Mouse (Mus musculus) Patski (cell line): ENCODE results near the gene Acvr1b. TPM values are rescaled to one million over a fixed set of nuclear protein-coding genes. Genes with fewer than 3 reads are reported as not detected.
A peak's percentile ranks its signal among the peaks of the same experiment; 100 is the strongest.

Source experiments
- ATAC-seq: fragments of 100-300 bp; one replicate; pipeline ENCODE4 v1.8.0; 2021
- CTCF ChIA-PET: fragments of 350-600 bp; sonication (Branson Sonifier 250); formaldehyde crosslinking; loops from one replicate; lab custom pipeline; 2022; ENCODE audit warnings: inconsistent platforms; lab: Charles Lee
- POLR2A ChIA-PET: fragments of 350-600 bp; sonication (Branson Sonifier 250); formaldehyde crosslinking; loops from one replicate; lab custom pipeline; 2022; ENCODE audit warnings: antibody characterized with exemption, inconsistent platforms; lab: Charles Lee
- DNase-seq: peaks from one replicate; pipeline ENCODE4 v3.0.0-alpha.2; 2011; ENCODE audit warnings: low read depth, low spot score
- H3K27me3 ChIP-seq: fragments of 371-371 bp; one replicate; pipeline ENCODE4 v1.5.1; 2021
- CTCF ChIP-seq: fragments of 100-300 bp; IDR thresholded peaks from one replicate; pipeline ENCODE4 v1.5.1; 2021
- in situ Hi-C: fragments of 300-500 bp; cut with MboI; formaldehyde crosslinking; loops from 3 replicates; pipeline ENCODE4 v1.11.1; 2018; ENCODE audit warnings: low pct_unique_long_range_greater_than_20kb, mixed read lengths
- polyA plus RNA-seq: library from polyadenylated mRNA; unstranded; gene quantifications from one replicate; pipeline ENCODE4 v1.2.3, GENCODE M21; 2021

Acvr1b gene
- polyA plus RNA-seq, 1 experiment from 2014 or later: 31.1 TPM

- in situ Hi-C loops: no loop called here
- POLR2A ChIA-PET: no interaction called here
- TF ChIP-seq CTCF: no peak
- CTCF ChIA-PET: interaction anchor here (1.0 kb wide), 1 partner anchor 26 kb away, joined by 3 read pairs; no protein-coding TSS in a partner anchor
- no peak for ATAC-seq
- DNase-seq: no peak
- H3K27me3 ChIP-seq: no peaks in the 10 kb centered on the region
Observed at GRCm38 (mm10) chr15:101172016-101172415, 1.9 kb upstream of the Acvr1b start.

- ChIA-PET CTCF (interaction anchor here (1.6 kb wide), 1 partner anchor 24 kb away, joined by 4 read pairs; no protein-coding TSS in a partner anchor), POLR2A (interaction anchor here (0.7 to 1.2 kb wide), 3 partner anchors 27 to 413 kb away, joined by 3 read pairs; partner anchors contain the start of gene Slc4a8)
- no peaks in the 10 kb centered on the region for H3K27me3 ChIP-seq
- no peak for TF ChIP-seq CTCF
- ATAC-seq (no peak), DNase-seq (no peak)
- in situ Hi-C loops: no loop called here
Observed at GRCm38 (mm10) chr15:101174294-101175130, 645 bp downstream of the Acvr1b start.

- CTCF ChIA-PET: no interaction called here
- in situ Hi-C loops: no loop called here
- H3K27me3 ChIP-seq: no peaks in the 10 kb centered on the region
- POLR2A ChIA-PET: interaction anchor here (0.7 to 1.2 kb wide), 3 partner anchors 28 to 414 kb away, joined by 3 read pairs; partner anchors contain the start of gene Slc4a8
- no peak for ATAC-seq
- DNase-seq: no peak
- TF ChIP-seq CTCF: no peak
Observed at GRCm38 (mm10) chr15:101175131-101175460, 1.2 kb downstream of the Acvr1b start.

- no peak for DNase-seq
- no peak for ATAC-seq
- CTCF ChIA-PET: no interaction called here
- POLR2A ChIA-PET: no interaction called here
- no peak for TF ChIP-seq CTCF
- no peaks in the 10 kb centered on the region for H3K27me3 ChIP-seq
- in situ Hi-C loops: no loop called here
Observed at GRCm38 (mm10) chr15:101175613-101176283, 1.9 kb downstream of the Acvr1b start.

GRCm38 (mm10) chr15:101176284-101176680, 2.4 kb downstream of the Acvr1b start:
- ChIA-PET CTCF (no interaction called here), POLR2A (no interaction called here)
- in situ Hi-C loops: no loop called here
- TF ChIP-seq CTCF: no peak
- ATAC-seq (no peak), DNase-seq (no peak)
- no peaks in the 10 kb centered on the region for H3K27me3 ChIP-seq

- TF ChIP-seq CTCF: no peak
- no peaks in the 10 kb centered on the region for H3K27me3 ChIP-seq
- POLR2A ChIA-PET: no interaction called here
- no peak for ATAC-seq
- DNase-seq: no peak
- CTCF ChIA-PET: no interaction called here
- in situ Hi-C loops: no loop called here
Observed at GRCm38 (mm10) chr15:101176795-101177691, 3.2 kb downstream of the Acvr1b start.

- in situ Hi-C loops: no loop called here
- POLR2A ChIA-PET: no interaction called here
- no peaks in the 10 kb centered on the region for H3K27me3 ChIP-seq
- ATAC-seq (no peak), DNase-seq (no peak)
- CTCF ChIA-PET: interaction anchor here (1.4 to 3.7 kb wide), 2 partner anchors 15 to 17 kb away, joined by 5 to 18 read pairs; no protein-coding TSS in a partner anchor
- TF ChIP-seq CTCF: no peak
Observed at GRCm38 (mm10) chr15:101180363-101181105, 6.7 kb downstream of the Acvr1b start.

GRCm38 (mm10) chr15:101181106-101181466, 7.2 kb downstream of the Acvr1b start:
- CTCF ChIA-PET: interaction anchor here (1.2 to 3.7 kb wide), 5 partner anchors 9 to 29 kb away, joined by 3 to 18 read pairs (median 3); no protein-coding TSS in a partner anchor
- no peak for ATAC-seq
- no peak for TF ChIP-seq CTCF
- in situ Hi-C loops: no loop called here
- H3K27me3 ChIP-seq: no peaks in the 10 kb centered on the region
- DNase-seq: no peak
- POLR2A ChIA-PET: no interaction called here

- ChIA-PET CTCF (interaction anchor here (1.2 to 3.7 kb wide), 5 partner anchors 8 to 30 kb away, joined by 3 to 18 read pairs (median 3); no protein-coding TSS in a partner anchor), POLR2A (no interaction called here)
- DNase-seq (no peak), ATAC-seq (peak; percentile 37)
- H3K27me3 ChIP-seq: no peaks in the 10 kb centered on the region
- in situ Hi-C loops: no loop called here
- no peak for TF ChIP-seq CTCF
Observed at GRCm38 (mm10) chr15:101181500-101181899, 7.6 kb downstream of the Acvr1b start.
